In genomic region chr3:86796716-86797115, GRCm38 (mm10) we compare ENCODE assay signal across 8 mouse cellular contexts.
DNase-seq lines count a peak whose midpoint lies in the region; ATAC-seq and TF ChIP-seq lines count a peak whose summit lies in the region.

No protein-coding gene starts in this region.

- H3K36me3 ChIP-seq in liver, adult 2 months (ENCODE audit: control insufficient read depth, insufficient read depth, low read length) = no peaks in the 10 kb centered on the region
- peaks cover 59% of the 10 kb centered on the region for H3K36me3 ChIP-seq in neural tube, embryonic 15.5 days

- TF ChIP-seq CTCF in liver, adult 2 months (IDR thresholded peaks at IDR 0.05; ENCODE audit: low read depth, low read length) = peak; percentile 63

- no peak overlapping the region for H3K4me2 ChIP-seq in neural tube, embryonic 15.5 days

- no peak overlapping the region for H3K9ac ChIP-seq in liver, adult 2 months (ENCODE audit: low read depth, low read length)
- no peak overlapping the region for H3K9ac ChIP-seq in neural tube, embryonic 15.5 days (replicated peaks)

- no peaks in the 10 kb centered on the region for H3K27me3 ChIP-seq in liver, adult 2 months (ENCODE audit: control insufficient read depth, insufficient read depth, low read length)
- no peaks in the 10 kb centered on the region for H3K27me3 ChIP-seq in neural tube, embryonic 15.5 days (replicated peaks)

- ATAC-seq in neural tube, embryonic 15.5 days (ENCODE audit: low FRiP score) = no peak

- 37% methylated on average over 6 of the region's 6 CpGs for WGBS in liver, adult 2 months
- WGBS in neural tube, embryonic 15.5 days = 47% methylated on average over 6 of the region's 6 CpGs

- H3K4me3 ChIP-seq in liver, adult 2 months (ENCODE audit: insufficient read depth, low read depth, low read length) = no peak overlapping the region
- H3K4me3 ChIP-seq in neural tube, embryonic 15.5 days (replicated peaks) = no peak overlapping the region

- TF ChIP-seq POLR2A in liver, adult 2 months (IDR thresholded peaks at IDR 0.05; ENCODE audit: extremely low read depth, insufficient read depth, low read length) = no peak

- no peaks in the 10 kb centered on the region for H3K9me3 ChIP-seq in neural tube, embryonic 15.5 days (replicated peaks)

- peaks cover 4% of the 10 kb centered on the region; the same call in 1 of the 2 replicates for H3K4me1 ChIP-seq in liver, adult 2 months (ENCODE audit: control insufficient read depth, insufficient read depth, low read length)
- H3K4me1 ChIP-seq in neural tube, embryonic 15.5 days = peaks cover 23% of the 10 kb centered on the region

- peak; percentile 16 for DNase-seq in kidney, adult 18-20 months
- no peak for DNase-seq in kidney, adult 8-10 months
- peak; percentile 24 for DNase-seq in A20 (ENCODE audit: low read depth, low spot score)
- DNase-seq in ZHBTc4 (ENCODE audit: low read depth, low spot score) = peak; percentile 72
- DNase-seq in liver, adult 2 months (ENCODE audit: extremely low read depth, low read depth, low spot score) = no peak
- no peak for DNase-seq in urinary bladder, postnatal 25 days (ENCODE audit: low spot score)
- no peak for DNase-seq in neural tube, embryonic 10.5 days (ENCODE audit: extremely low spot score, low spot score)

- H3K27ac ChIP-seq in liver, adult 2 months (replicated peaks; ENCODE audit: insufficient read depth, low read depth, low read length) = no peak overlapping the region
- no peak overlapping the region for H3K27ac ChIP-seq in neural tube, embryonic 15.5 days (replicated peaks)

- H3K79me2 ChIP-seq in liver, adult 2 months (ENCODE audit: control insufficient read depth, insufficient read depth, low read length) = no peaks in the 10 kb centered on the region

Comparison
In these comparisons a context has a peak if more than half of its experiments do, and no peak if none do; other contexts are left out.
1. DNase-seq: peak in kidney, adult 18-20 months (single experiment), A20 (single experiment) and ZHBTc4 (single experiment); none in kidney, adult 8-10 months (0 of 2), liver, adult 2 months (single experiment), urinary bladder, postnatal 25 days (single experiment) and neural tube, embryonic 10.5 days (single experiment).